Mouse (Mus musculus): ENCODE results near the gene Cd36. TPM values are rescaled to one million over a fixed set of nuclear protein-coding genes. Genes with fewer than 3 reads are reported as not detected.

The Cd36 gene
- total RNA-seq, 2 experiments from 2014 or later = 145 to 172 TPM

DNA sequence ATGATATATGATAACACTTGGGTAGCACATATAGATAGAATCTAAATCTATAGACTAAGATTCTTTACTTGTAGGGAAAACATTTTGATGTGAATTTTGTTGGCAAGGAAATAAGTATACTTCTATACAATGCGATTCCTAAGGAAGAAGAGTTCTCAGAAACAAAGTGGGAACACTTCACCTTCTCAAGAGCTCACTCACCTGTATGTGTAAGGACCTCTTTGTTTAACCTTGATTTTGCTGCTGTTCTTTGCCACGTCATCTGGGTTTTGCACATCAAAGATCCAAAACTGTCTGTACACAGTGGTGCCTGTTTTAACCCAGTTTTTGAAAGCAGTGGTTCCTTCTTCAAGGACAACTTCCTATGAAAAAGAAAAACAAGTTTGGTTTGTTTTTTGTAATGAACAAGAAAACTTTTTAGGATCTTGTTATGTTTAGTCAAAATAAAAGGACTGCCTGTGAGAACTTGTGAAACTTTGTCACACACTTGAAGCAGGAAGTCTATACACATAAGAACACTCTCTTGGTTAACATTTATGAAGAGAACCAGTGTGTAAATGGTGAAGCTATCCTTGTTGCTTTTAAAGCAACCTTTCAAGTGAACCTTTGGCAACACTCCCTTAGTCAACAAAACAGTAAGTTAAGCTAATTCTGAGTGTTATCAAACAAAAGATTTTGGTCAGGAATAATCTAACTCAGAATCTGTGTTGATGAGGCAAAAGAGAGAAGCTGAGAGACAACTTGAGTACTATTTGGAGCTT is 68.2 kb downstream of the Cd36 start:
- no peak for ATAC-seq (replicated peaks; ENCODE audit: low FRiP score, poor library complexity, severe bottlenecking)

DNA sequence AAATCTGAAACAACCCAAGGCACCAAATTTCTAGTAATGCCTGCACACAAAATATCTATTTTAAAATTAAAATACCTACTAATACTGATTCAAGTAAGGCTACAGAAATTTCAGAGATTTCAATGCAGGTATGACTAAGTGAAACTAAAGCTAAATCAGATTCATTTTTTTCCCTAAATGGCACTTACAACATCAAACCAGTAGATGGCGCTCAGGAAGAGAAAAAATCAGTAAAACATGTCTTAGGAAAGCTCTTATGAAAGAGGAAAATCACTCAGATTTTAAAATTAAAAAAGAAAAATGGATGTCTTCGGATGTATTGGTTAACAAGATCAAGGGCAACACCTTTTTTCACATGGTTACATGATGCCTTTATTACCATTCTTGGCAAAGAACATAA is 72.4 kb downstream of the Cd36 start:
- peak; percentile 75; the same call in 1 of the 2 replicates for ATAC-seq (replicated peaks; ENCODE audit: low FRiP score, poor library complexity, severe bottlenecking)

DNA sequence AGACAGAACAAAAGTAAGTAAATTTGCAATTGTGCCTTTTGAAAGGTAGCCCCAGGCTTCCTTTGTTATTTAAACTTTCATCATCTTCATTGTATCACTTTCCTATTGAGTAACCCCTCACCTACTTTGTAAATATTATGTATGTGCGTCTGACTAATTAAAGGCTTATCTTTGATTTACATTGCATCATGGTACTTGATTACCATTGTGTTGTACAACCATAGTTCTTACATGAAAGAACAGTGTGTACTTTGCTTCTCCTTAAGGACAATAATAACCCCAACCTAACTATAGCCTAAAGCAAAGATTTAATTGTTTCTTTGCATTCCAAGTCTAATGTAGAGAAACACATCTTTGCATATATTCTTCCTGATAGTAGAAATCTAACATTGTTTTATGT is 78.3 kb downstream of the Cd36 start:
- ATAC-seq (replicated peaks; ENCODE audit: low FRiP score, poor library complexity, severe bottlenecking) = no peak

DNA sequence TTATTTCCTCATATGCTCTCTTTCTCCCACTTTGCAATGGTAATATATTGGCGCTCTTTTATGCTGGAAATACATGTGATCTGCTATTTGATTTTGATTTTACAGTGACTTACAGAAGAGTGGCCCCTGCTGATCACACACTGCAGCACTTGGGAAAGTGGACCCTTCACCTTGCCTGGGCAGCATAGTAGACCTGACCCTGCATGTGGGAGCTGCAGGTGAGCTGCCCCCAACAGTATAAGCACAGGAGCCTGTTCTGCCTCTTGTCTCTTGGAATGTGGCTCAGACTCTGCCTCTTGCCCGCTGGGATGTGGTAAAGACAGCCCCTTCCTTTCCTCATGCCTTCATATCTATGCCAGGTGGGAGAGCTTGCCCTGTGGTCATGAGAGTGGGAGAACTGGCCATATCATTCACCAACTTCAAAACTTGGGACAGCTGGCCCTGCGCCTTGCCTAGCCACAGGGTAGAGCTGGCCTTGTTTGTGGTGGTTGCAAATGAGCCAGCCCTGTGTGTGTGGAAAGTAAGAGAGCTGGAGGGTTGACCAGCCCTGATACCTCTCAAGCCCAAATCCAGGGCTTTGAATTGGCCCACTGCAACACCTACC is 81.7 kb downstream of the Cd36 start:
- ATAC-seq (replicated peaks; ENCODE audit: low FRiP score, poor library complexity, severe bottlenecking) = peak; percentile 61

DNA sequence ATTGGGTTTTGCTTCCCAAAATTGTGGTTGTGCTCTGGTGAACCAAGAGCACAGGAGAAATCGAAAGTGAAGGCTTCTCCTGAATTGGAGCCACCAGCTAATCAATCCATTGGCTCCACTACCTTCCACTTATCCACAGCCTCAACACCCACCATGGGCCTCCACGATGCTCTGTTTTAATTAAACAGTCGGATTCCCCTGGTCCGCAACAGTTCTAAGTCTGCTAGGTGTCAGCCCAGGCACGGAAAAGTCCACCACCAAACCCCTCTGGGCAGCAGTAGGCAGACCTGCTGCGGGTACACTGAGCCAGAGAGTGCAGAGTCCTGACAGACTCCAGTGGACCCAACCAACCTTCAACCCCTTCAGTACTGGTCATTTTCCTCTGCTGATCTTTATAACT is 112.0 kb downstream of the Cd36 start:
- ATAC-seq (replicated peaks; ENCODE audit: low FRiP score, poor library complexity, severe bottlenecking) = 0 out of 2 replicates have a peak, but pooled peaks have one; percentile 67

DNA sequence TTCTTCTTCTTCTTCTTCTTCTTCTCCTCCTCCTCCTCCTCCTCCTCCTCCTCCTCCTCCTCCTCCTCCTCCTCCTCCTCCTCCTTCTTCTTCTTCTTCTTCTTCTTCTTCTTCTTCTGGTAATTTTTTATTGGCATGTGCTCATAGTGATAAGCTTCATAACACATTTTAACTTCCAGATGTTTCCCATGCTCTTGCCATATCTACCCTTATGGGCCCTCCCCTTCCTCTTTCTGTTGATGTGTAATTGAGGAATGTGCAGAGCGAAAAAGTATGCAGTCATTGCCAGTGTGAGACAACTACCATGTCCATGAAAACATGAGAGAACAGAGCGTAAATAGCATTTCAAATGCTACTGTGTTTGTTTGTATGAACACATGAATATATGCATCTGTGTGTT is 118.3 kb downstream of the Cd36 start:
- ATAC-seq (replicated peaks; ENCODE audit: low FRiP score, poor library complexity, severe bottlenecking) = no peak

DNA sequence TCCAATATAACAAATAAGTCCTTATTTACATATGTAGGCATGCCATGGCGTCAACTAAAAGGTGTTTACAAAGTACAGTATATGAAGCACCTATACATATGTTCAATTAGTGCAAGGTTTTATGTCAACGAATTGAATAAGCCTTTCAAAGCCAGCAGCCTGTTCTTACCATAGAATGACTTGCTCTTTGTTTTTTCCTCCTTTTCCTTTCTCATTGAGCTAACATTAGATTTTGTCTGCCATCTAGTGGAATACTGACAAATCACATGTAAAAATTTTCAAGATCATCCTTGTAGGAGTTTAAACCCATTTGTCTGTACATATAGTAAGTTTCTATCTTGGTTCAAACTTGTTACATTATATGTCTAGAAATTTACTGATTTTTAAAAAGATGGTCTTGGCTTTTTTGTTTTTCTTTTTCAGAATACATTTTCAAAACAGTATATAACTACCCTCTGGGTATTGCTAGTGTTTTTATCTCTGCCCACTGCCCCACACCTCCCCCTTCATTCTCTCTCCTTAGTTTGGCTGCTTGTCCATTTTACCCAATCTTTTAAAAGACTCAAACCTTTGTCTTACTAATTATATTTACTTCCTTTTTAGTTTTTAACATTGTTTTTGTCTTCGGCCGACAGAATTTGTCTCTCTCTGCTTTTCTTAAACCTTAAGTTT is 122.5 kb downstream of the Cd36 start:
- no peak for ATAC-seq (replicated peaks; ENCODE audit: low FRiP score, poor library complexity, severe bottlenecking)

DNA sequence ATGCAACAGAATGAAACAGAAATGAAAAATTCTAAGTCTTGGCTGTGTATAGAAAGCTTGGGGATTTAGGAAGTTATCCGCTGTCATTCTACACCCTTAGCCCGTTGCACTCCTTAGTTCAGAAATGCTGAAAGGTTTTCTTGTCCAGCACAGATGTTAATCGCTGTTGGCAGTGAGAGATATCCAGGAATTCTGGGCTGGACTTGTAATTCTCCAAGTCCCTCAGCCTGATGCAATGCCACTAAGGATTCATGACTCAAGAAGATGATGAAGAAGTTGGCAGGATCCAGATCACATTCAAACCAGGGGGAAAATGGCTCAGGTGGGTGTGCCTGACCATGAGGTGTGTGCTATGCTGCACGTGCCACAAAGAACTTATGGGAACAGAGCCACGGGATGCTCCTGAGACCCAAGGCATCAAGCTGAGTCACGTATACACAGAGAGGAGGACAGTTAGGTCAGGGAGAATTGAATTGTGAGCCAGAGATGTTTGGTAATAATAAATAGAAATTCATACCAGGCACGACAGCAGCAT is 135.1 kb downstream of the Cd36 start:
- ATAC-seq (replicated peaks; ENCODE audit: low FRiP score, poor library complexity, severe bottlenecking) = no peak

DNA sequence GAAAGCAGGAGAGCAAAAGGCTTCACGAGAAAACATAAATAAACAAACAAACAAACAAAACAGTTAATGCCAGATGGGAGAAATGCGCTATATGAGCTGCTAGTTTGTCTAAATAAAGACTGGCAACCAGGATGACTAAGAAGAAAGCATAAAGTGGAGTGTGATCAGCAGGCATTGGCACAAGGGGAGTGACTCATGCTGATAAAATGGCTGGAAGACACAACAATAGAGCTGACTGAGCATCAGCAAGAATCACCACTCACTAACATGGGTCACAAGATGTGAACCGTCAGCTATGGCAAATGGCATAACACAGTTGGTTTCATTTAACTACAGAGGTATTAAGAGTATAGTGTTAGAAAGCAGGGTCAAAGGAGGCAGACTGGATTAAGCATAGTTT is 140.3 kb downstream of the Cd36 start:
- no peak for ATAC-seq (replicated peaks; ENCODE audit: low FRiP score, poor library complexity, severe bottlenecking)

DNA sequence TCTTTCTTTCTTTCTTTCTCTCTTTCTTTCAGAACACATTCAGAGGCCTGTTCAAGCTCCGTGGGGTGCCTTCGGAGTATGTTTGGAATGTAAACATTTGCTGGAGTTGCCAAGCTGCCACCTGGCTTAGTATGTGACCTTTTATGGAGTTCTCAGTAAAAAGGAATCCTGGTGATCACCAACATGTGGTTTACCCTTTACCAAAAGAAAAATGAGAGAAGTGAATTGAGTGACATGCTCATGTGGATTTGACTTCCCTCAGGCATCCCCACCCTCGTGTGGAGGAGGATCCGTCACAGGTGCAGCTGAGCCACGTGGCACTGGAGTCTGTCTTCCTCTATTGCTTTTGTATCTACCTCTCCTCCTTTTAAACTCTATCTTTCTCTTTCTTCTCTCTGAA is 141.5 kb downstream of the Cd36 start:
- ATAC-seq (replicated peaks; ENCODE audit: low FRiP score, poor library complexity, severe bottlenecking) = no peak

DNA sequence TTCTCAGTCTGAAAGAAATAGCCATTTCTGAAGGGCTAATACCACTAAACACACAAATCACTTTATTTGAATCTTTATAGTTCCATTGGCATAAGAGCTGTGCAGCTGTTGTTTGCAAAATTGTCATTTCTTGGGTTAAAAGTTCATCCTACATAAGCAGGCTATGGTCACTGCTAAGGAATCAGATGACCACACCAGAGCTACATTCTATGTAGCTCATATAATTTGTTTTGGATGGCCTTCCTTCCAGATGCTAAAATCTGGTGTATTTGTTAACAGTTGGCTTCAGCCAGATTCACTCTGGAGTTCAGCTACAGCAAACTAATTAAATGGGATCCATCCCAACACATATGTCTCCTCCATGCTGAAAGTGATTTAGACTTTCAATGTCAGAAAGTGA is 142.1 kb downstream of the Cd36 start:
- no peak for ATAC-seq (replicated peaks; ENCODE audit: low FRiP score, poor library complexity, severe bottlenecking)

DNA sequence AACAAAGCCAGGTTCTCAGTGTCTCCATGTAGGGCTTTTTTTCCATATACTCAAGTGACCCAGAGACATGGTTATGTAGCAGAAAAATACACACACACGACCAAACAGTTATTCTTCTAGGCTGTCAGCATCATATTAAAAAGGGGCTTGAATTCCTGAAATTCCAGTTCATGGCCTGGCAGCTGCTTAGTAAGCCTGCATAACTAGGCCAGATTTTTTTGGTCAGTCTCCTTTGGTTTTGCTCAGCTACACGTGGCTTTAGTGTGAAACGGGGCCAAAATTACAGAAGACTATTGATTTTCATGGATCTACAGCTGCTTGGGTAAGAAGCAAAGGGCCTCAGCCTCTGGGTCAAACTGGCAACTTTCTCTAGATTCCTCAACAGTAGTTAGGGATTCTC is 148.8 kb downstream of the Cd36 start:
- no peak for ATAC-seq (replicated peaks; ENCODE audit: low FRiP score, poor library complexity, severe bottlenecking)

Other genes starting within 250 kb of the Cd36 start
- gene Gnat3, start 73.7 kb upstream of the Cd36 start, total RNA-seq (2015; ENCODE audit: low replicate concordance) = not detected in 2 replicates
- not detected in 2 replicates for gene Gnat3, start 73.7 kb upstream of the Cd36 start, total RNA-seq (2017; ENCODE audit: low replicate concordance)